Mouse (Mus musculus) liver, adult 10 weeks (tissue): ENCODE data around the gene Cd300a. TPM values are rescaled to one million over a fixed set of nuclear protein-coding genes. Genes with fewer than 3 reads are reported as not detected.

ENCODE experiments used
- polyA plus RNA-seq: library from polyadenylated mRNA; stranded (reverse); fragments of 350-450 nt; fragmentation: Illumina TruSeq; extraction: RNeasy Lipid Tissue Mini Kit (QIAGEN cat#74804); gene quantifications from one replicate; pipeline ENCODE4 v1.2.3, GENCODE M21; 2014; ENCODE audit warnings: low read depth, low replicate concordance

The Cd300a gene
- polyA plus RNA-seq, result 1.8 TPM

GRCm38 (mm10) chr11:114889991-114890518 is at the start of gene Cd300a:
Gene Cd300a, plus strand, starts transcription at chr11:114890041.

GRCm38 (mm10) chr11:114850452-114851268 is 39.2 kb upstream of the Cd300a start, which contains the start of gene Gprc5c:
Gene Gprc5c, plus strand, starts transcription at chr11:114851152.

GRCm38 (mm10) chr11:114934144-114934543 is 44.3 kb downstream of the Cd300a start, which contains the start of gene Cd300lb:
Gene Cd300lb, minus strand, starts transcription at chr11:114934386.

Other genes starting within 250 kb of the Cd300a start
- gene Rpl38, start 221.5 kb upstream of the Cd300a start, polyA plus RNA-seq, result 109 TPM
- 4.9 TPM for gene Ttyh2, start 214.6 kb upstream of the Cd300a start, polyA plus RNA-seq
- gene Dnaic2, start 162.6 kb upstream of the Cd300a start, polyA plus RNA-seq, result not detected
- not detected for gene Kif19a, start 124.7 kb upstream of the Cd300a start, polyA plus RNA-seq
- gene Btbd17, start 94.1 kb upstream of the Cd300a start, polyA plus RNA-seq, result not detected
- gene Gpr142, start 91.1 kb upstream of the Cd300a start, polyA plus RNA-seq, result not detected
- gene Gprc5c, start 38.9 kb upstream of the Cd300a start, polyA plus RNA-seq, result 10.1 TPM
- gene Cd300lb, start 44.3 kb downstream of the Cd300a start, polyA plus RNA-seq, result 0.42 TPM
- not detected for gene Cd300c, start 79.1 kb downstream of the Cd300a start, polyA plus RNA-seq
- gene Cd300ld, start 99.9 kb downstream of the Cd300a start, polyA plus RNA-seq, result 5.9 TPM
- 1.9 TPM for gene Cd300c2, start 111.8 kb downstream of the Cd300a start, polyA plus RNA-seq
- not detected for gene Cd300ld2, start 126.2 kb downstream of the Cd300a start, polyA plus RNA-seq
- not detected for gene Cd300ld4, start 137.0 kb downstream of the Cd300a start, polyA plus RNA-seq
- gene Cd300ld5, start 147.7 kb downstream of the Cd300a start, polyA plus RNA-seq, result 0.61 TPM
- 0.61 TPM for gene Cd300ld3, start 158.4 kb downstream of the Cd300a start, polyA plus RNA-seq
- gene Cd300e, start 172.1 kb downstream of the Cd300a start, polyA plus RNA-seq, result 1.9 TPM
- 0.16 TPM for gene Rab37, start 201.4 kb downstream of the Cd300a start, polyA plus RNA-seq
- gene Cd300lf, start 244.0 kb downstream of the Cd300a start, polyA plus RNA-seq, result 0.69 TPM